Mouse (Mus musculus) embryonic fibroblast, embryonic 13.5 days (primary cell): ENCODE data around the gene Ino80e.

ENCODE experiments used
- CTCF ChIP-seq: IDR thresholded peaks from 2 replicates; pipeline ENCODE4 v1.5.1; 2011; ENCODE audit warnings: mild to moderate bottlenecking, control low read depth, low read length, moderate library complexity, borderline replicate concordance; ENCODE audit not compliant: insufficient read depth
- POLR2A ChIP-seq: IDR thresholded peaks from 2 replicates; pipeline ENCODE4 v1.6.1; 2011; ENCODE audit warnings: low read depth, mild to moderate bottlenecking, control low read depth, low read length, moderate library complexity

DNA sequence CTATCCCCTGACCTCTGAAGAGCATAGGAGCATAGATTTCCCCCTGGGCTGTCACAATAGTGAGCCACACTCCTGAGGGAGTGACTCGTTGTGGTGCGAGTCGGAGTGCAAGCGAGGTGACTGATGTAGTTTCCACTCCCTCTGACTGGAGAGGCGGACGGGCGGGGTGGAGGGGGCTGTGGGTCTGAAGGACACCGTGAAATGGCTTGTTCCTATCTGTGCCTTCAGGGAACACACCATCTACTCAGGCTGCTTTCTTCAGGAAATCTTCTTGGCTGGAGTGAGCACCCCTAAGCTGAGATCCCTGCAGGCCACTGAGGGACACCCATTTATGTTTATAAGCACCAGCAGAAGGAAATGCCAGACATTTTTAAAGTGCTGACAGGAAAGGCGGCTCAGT, 39.4 kb downstream of the Ino80e start:
- TF ChIP-seq POLR2A (no peak), CTCF (no peak)
